Mouse (Mus musculus): ENCODE results near the gene Kcnq1. TPM values are rescaled to one million over a fixed set of nuclear protein-coding genes. Genes with fewer than 3 reads are reported as not detected.

Gene Kcnq1
- polyA plus RNA-seq, 1 experiment, result 26.7 TPM

DNA sequence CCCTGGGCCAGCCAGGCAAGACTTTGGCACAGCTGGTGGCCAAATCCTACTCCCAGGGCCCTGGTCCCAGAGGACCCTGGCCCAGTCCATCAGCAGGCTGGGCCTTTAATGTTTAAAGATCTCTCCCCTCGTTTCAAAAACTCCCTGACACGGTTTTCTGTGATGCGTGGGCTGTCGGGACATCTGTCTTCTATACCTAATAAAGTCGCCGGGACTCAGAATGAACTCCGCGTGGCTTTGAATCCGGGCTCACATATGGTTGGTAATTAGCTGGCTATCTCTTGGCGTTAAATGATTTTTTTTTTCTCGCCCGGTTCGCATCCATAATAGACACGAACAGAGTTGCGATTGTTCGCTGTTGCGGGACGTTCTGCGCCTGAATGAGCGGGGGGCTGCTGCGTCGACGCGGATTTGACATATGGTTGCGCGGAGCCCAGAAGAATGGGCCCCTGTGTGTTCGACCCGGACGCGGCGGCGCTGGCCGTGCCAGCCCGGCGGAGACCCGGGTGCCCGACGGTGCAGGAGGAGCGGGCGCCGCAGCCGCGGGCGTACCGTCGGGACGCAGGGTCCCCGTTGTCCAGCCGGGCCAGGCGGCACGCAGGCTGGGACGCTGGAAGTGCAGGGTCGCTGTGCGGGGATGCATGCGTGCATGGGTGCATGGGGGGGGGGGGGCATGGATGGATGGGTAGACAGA lies 338.9 kb downstream of the Kcnq1 start:
- WGBS, result 11% methylated on average over 55 of the region's 55 CpGs
- no peak for DNase-seq
- Histone ChIP-seq H3K4me1 (ENCODE audit: control insufficient read depth, insufficient read depth, low read length) (no peaks in the 10 kb centered on the region), H3K4me3 (replicated peaks; ENCODE audit: extremely low read depth, low read depth, low read length) (no peak overlapping the region)
- no peak for TF ChIP-seq POLR2A (IDR thresholded peaks at IDR 0.05; ENCODE audit: borderline replicate concordance, extremely low read depth, low read depth, low read length)
- no peak for TF ChIP-seq CTCF (IDR thresholded peaks at IDR 0.05; ENCODE audit: insufficient read depth, low read length)

GRCm38 (mm10) chr7:143445651-143446460 lies 339.7 kb downstream of the Kcnq1 start:
- WGBS, result 15% methylated on average over 53 of the region's 53 CpGs
- H3K4me1 ChIP-seq (ENCODE audit: control insufficient read depth, insufficient read depth, low read length), result no peaks in the 10 kb centered on the region
- H3K4me3 ChIP-seq (replicated peaks; ENCODE audit: extremely low read depth, low read depth, low read length), result no peak overlapping the region

DNA sequence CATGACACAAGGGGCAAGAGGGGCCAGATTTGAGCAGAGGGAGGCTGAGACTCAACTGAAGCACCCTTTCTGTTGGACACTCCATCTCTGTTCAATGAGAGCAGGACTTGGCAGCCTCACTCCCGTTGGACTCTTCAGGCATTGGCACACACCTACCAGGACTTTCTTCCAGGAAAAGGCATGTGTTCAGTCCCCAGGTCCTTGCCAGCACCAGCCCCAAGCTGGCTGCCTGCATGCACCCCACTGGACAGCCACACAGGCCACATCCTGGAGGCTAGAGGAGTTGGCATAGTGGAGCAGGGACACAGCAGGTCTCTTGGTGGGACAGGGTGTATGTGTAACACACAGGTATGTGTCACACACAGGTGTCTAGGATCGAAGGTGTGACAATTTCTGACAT lies 341.0 kb downstream of the Kcnq1 start:
- DNase-seq, result no peak
- H3K4me3 ChIP-seq (replicated peaks; ENCODE audit: extremely low read depth, low read depth, low read length), result no peak overlapping the region
- 73% methylated on average over 2 of the region's 2 CpGs for WGBS
- TF ChIP-seq POLR2A (IDR thresholded peaks at IDR 0.05; ENCODE audit: borderline replicate concordance, extremely low read depth, low read depth, low read length) (no peak), CTCF (IDR thresholded peaks at IDR 0.05; ENCODE audit: insufficient read depth, low read length) (no peak)
- no peaks in the 10 kb centered on the region for H3K4me1 ChIP-seq (ENCODE audit: control insufficient read depth, insufficient read depth, low read length)

More at GRCm38 (mm10) chr7:143445651-143446460, 339.7 kb downstream of the Kcnq1 start:
- TF ChIP-seq CTCF (IDR thresholded peaks at IDR 0.05; ENCODE audit: insufficient read depth, low read length), result no peak
- TF ChIP-seq POLR2A (IDR thresholded peaks at IDR 0.05; ENCODE audit: borderline replicate concordance, extremely low read depth, low read depth, low read length), result no peak
- no peak for DNase-seq

GRCm38 (mm10) chr7:143458963-143459331 lies 352.8 kb downstream of the Kcnq1 start:
- Histone ChIP-seq H3K4me1 (ENCODE audit: control insufficient read depth, insufficient read depth, low read length) (peaks cover 4% of the 10 kb centered on the region; the same call in 1 of the 2 replicates), H3K4me3 (replicated peaks; ENCODE audit: extremely low read depth, low read depth, low read length) (peak overlapping the region; percentile 59)
- TF ChIP-seq POLR2A (IDR thresholded peaks at IDR 0.05; ENCODE audit: borderline replicate concordance, extremely low read depth, low read depth, low read length) (no peak), CTCF (IDR thresholded peaks at IDR 0.05; ENCODE audit: insufficient read depth, low read length) (no peak)
- no peak for DNase-seq
- 16% methylated on average over 38 of the region's 38 CpGs for WGBS

- peak; percentile 42 for DNase-seq
- TF ChIP-seq POLR2A (IDR thresholded peaks at IDR 0.05; ENCODE audit: borderline replicate concordance, extremely low read depth, low read depth, low read length) (no peak), CTCF (IDR thresholded peaks at IDR 0.05; ENCODE audit: insufficient read depth, low read length) (no peak)
- Histone ChIP-seq H3K4me3 (replicated peaks; ENCODE audit: extremely low read depth, low read depth, low read length) (peak overlapping the region; percentile 59), H3K4me1 (ENCODE audit: control insufficient read depth, insufficient read depth, low read length) (peaks cover 4% of the 10 kb centered on the region; the same call in 1 of the 2 replicates)
- WGBS, result 26% methylated on average over 99 of the region's 100 CpGs
Observed at GRCm38 (mm10) chr7:143459332-143460211, 353.4 kb downstream of the Kcnq1 start.

DNA sequence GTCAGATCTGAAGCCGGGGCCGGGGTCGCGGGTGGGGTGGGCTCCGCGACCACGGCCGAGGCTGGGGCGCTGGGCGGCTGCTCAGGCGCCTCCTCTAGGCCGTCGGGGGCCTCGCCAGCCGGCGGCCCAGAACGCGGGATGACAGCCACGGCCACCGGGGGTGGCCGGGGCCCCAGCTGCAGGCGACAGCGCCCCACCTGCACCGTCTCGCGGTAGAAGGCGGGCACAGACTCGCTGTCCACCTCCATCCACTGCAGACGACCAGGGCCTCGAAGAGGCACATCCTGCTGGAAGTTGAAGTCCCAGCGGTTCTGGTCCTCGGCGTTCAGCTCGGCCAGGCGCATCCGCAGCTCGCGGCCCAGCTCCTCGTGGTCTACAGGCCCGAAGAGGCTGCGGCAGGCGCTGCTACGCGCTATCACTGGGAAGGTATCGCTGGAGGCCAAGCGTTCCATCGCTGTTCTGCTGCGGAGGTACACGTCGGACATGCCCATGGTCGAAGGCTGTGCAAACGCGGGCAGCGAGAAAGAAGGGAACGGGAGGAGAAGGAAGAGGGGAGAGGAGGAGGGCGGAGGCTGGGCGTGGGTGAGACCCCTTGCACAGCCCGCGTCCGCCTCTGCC lies 354.2 kb downstream of the Kcnq1 start:
- WGBS, result 43% methylated on average over 59 of the region's 60 CpGs
- peaks cover 4% of the 10 kb centered on the region; the same call in 1 of the 2 replicates for H3K4me1 ChIP-seq (ENCODE audit: control insufficient read depth, insufficient read depth, low read length)
- TF ChIP-seq CTCF (IDR thresholded peaks at IDR 0.05; ENCODE audit: insufficient read depth, low read length) (no peak), POLR2A (IDR thresholded peaks at IDR 0.05; ENCODE audit: borderline replicate concordance, extremely low read depth, low read depth, low read length) (no peak)
- no peak for DNase-seq
- peak overlapping the region; percentile 53 for H3K4me3 ChIP-seq (replicated peaks; ENCODE audit: extremely low read depth, low read depth, low read length)

DNA sequence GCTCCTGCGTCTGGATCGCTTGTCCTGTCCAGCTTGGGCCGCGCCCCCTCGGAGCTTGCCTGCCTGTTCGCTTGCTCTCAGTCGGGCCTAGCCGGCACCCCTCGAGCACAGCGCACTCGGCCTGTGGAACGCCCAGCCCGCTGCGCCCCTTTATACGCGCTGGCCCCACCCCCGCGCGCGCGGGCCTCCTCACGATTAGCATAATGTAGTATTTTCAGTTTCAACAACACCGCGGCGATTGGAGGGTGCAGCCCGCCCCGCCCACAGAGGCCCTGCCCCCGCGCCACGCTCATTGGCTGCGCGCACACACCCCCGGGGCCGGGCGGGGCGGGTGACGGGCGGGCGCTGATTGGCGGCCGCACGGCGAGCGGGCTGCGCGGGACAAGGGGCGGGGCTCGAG lies 354.7 kb downstream of the Kcnq1 start, which contains the start of gene Cdkn1c:
Gene Cdkn1c (minus strand): TSS at position 177 of the 400 bp plus-strand sequence.
- 32% methylated on average over 39 of the region's 48 CpGs for WGBS
- DNase-seq, result peak; percentile 77

DNA sequence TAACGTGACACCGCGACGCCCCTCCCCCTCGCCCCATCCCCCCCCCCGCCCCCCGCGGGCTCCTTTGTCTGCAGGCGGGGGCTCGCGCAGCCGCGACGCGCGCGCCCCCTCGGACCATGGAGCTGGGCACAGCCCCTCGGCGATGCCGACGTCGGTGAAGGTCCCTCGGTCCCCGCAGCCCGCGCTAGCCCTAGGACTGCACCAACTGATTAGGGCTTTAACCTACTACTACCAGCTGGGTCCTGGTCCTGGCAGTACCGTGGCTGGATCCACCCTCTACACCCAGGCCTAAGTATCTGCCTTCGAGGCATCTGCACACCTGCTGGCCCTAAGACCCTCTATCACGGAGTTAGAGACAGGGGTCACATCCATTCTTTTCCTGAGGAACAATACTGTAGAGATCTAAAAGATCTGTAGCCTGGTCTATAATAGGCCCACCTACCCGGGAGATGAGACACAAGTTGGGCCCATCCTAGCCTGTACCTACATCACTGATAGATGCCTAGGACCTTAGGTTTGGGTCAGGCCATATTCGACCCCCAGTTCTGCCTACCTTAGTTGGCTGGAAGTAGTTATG lies 355.2 kb downstream of the Kcnq1 start:
- TF ChIP-seq POLR2A (IDR thresholded peaks at IDR 0.05; ENCODE audit: borderline replicate concordance, extremely low read depth, low read depth, low read length) (no peak), CTCF (IDR thresholded peaks at IDR 0.05; ENCODE audit: insufficient read depth, low read length) (no peak)
- Histone ChIP-seq H3K4me3 (replicated peaks; ENCODE audit: extremely low read depth, low read depth, low read length) (peak overlapping the region; percentile 42), H3K4me1 (ENCODE audit: control insufficient read depth, insufficient read depth, low read length) (peaks cover 4% of the 10 kb centered on the region; the same call in 1 of the 2 replicates)
- peak; percentile 30 for DNase-seq
- WGBS, result 43% methylated on average over 14 of the region's 32 CpGs

More for the DNA sequence above, 354.7 kb downstream of the Kcnq1 start, which contains the start of gene Cdkn1c:
- Histone ChIP-seq H3K4me1 (ENCODE audit: control insufficient read depth, insufficient read depth, low read length) (peaks cover 4% of the 10 kb centered on the region; the same call in 1 of the 2 replicates), H3K4me3 (replicated peaks; ENCODE audit: extremely low read depth, low read depth, low read length) (peak within 1 kb of the TSS; percentile 53)
- TF ChIP-seq POLR2A (IDR thresholded peaks at IDR 0.05; ENCODE audit: borderline replicate concordance, extremely low read depth, low read depth, low read length) (peak; percentile 95), CTCF (IDR thresholded peaks at IDR 0.05; ENCODE audit: insufficient read depth, low read length) (no peak)
